Mouse (Mus musculus): Measurements from ENCODE around the gene Gm28048.

DNA sequence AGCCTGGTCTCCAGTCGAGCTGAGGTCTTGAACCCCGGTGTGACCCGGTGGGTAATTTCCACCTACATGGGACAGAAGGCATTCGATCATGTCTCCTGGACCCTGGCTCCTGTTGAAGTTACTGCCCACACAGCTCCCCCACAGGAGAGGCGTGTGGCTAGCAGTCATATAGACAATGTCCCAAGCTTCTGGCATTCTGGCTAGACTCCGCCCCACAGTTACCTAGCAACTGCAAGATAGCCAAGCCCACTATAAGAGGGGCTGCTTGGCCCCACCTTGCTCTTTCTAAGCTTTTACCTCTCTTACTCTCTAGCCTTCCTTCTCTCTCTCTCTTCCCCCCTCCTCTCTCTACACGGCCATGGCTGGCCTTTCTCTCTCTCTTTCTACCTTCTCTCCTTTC is 64.1 kb downstream of the Gm28048 start:
- TF ChIP-seq CTCF (IDR thresholded peaks at IDR 0.05; ENCODE audit: low read depth) = no peak
- TF ChIP-seq EP300 (optimal IDR thresholded peaks at IDR 0.05) = no peak
